Comparison of ENCODE assay signal across 8 mouse cellular contexts in the genomic region with DNA sequence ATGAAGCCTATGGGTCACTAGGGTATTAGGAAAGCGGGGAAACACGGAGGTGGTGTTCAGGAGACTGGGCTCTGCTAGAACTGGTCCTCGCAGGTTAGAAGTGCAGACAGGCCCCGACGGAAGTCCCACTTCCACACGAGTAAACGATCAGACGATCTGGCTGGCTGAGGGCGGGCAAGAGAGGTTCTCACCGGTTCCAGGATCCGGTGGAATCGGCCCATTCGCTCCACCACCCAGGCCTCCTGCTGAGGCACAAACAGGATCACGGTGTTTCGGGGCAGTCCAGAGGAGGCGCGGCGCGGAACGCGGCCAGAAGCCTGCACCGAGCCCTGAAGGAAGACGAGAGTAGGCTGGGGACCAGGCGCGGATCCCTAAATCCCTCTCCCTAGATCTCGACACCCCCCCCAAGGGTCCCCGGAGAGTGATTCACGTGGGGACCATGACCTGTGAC. TPM values are rescaled to one million over a fixed set of nuclear protein-coding genes. Genes with fewer than 3 reads are reported as not detected.
DNase-seq lines count a peak whose midpoint lies in the region; ATAC-seq and TF ChIP-seq lines count a peak whose summit lies in the region.

No protein-coding gene starts in this region.

- peaks cover 18% of the 10 kb centered on the region for H3K79me2 ChIP-seq in C2C12 (ENCODE audit: control insufficient read depth, insufficient read depth)
- peaks cover 6% of the 10 kb centered on the region; the same call in 1 of the 2 replicates for H3K79me2 ChIP-seq in macrophage (ENCODE audit: inconsistent target)

- no peaks in the 10 kb centered on the region for H3K27me3 ChIP-seq in C2C12 (ENCODE audit: control insufficient read depth, insufficient read depth, insufficient read length)
- H3K27me3 ChIP-seq in embryonic facial prominence, embryonic 10.5 days (replicated peaks; ENCODE audit: low read depth, poor library complexity, severe bottlenecking) = no peaks in the 10 kb centered on the region

- DNase-seq in heart, adult 11 months = peak; percentile 88
- DNase-seq in heart, postnatal 14 days = no peak
- DNase-seq in embryonic facial prominence, embryonic 10.5 days (ENCODE audit: low spot score) = no peak
- DNase-seq in ovary, postnatal 10 days (ENCODE audit: low spot score) = no peak
- DNase-seq in c-Kit-positive CD71-positive TER-119-positive erythroid progenitor cells, embryonic 14.5 days (ENCODE audit: low spot score) = no peak

- peaks cover 23% of the 10 kb centered on the region for H3K4me1 ChIP-seq in embryonic facial prominence, embryonic 10.5 days

- peak; percentile 37 for ATAC-seq in inflammation-experienced regulatory T-cells, adult 6 months

- intact Hi-C loops in heart, postnatal 14 days (cut with DNase I) = no loop called here

- H3K27ac ChIP-seq in embryonic facial prominence, embryonic 10.5 days (replicated peaks) = peak overlapping the region; percentile 93
- peak overlapping the region; percentile 65 for H3K27ac ChIP-seq in macrophage

- H3K79me3 ChIP-seq in C2C12 (ENCODE audit: low read depth) = no peaks in the 10 kb centered on the region

- TF ChIP-seq CTCF in C2C12 (IDR thresholded peaks at IDR 0.05; ENCODE audit: control insufficient read depth, insufficient read depth, insufficient read length) = no peak

- peak overlapping the region; percentile 68 for H3K4me3 ChIP-seq in C2C12 (ENCODE audit: insufficient read depth, poor library complexity, severe bottlenecking)
- H3K4me3 ChIP-seq in embryonic facial prominence, embryonic 10.5 days = peak overlapping the region; percentile 75
- H3K4me3 ChIP-seq in macrophage (ENCODE audit: inconsistent target) = peak overlapping the region; percentile 87

- no peaks in the 10 kb centered on the region for H3K9me3 ChIP-seq in embryonic facial prominence, embryonic 10.5 days

- H3K36me3 ChIP-seq in C2C12 (ENCODE audit: control insufficient read depth, insufficient read depth) (peaks cover 22% of the 10 kb centered on the region), macrophage (ENCODE audit: inconsistent target) (peaks cover 40% of the 10 kb centered on the region)
- H3K36me3 ChIP-seq in embryonic facial prominence, embryonic 10.5 days (replicated peaks) = peaks cover 65% of the 10 kb centered on the region

- WGBS in embryonic facial prominence, embryonic 10.5 days = 2% methylated on average over 28 of the region's 28 CpGs
- WGBS in macrophage (ENCODE audit: missing documents) = 3% methylated on average over 27 of the region's 28 CpGs

- peak overlapping the region; percentile 69 for H3ac ChIP-seq in C2C12 (ENCODE audit: control insufficient read depth, insufficient read length, low read depth)

TF ChIP-seq in C2C12, 6 proteins besides CTCF, POLR2A, EP300 and RAD21:
- TF ChIP-seq MYOG (IDR thresholded peaks at IDR 0.05; ENCODE audit: control insufficient read depth, extremely low read depth, insufficient read length) = no peak

RNA-seq across cellular contexts. Expression of a gene that starts 0.7 kb away (rescaled TPM):
- total RNA-seq in heart, postnatal 14 days (2021) = 10 to 100 TPM; 97.8 to 99.2 TPM
- 133 TPM for polyA plus RNA-seq in C2C12 (2012; fragmentation: generic; extraction: Trizol)
- 467 and 485 TPM in 2 replicates for polyA plus RNA-seq in embryonic facial prominence, embryonic 10.5 days (2016; fragmentation: Nextera tagmentation; extraction: Ambion mirVana)
- polyA plus RNA-seq in inflammation-experienced regulatory T-cells, adult 6 months (2017; shearing (Covaris generic)) = 100 to 1,000 TPM; 138 to 146 (median 139) TPM
- 10 to 100 TPM; 12.1 to 49.8 (median 30.2) TPM for total RNA-seq in macrophage (2018; cell fraction: chromatin; rRNA removed)
- 10 to 100 TPM; 23.9 to 43.6 (median 34.7) TPM for total RNA-seq in macrophage (2018; cell fraction: cytosol; rRNA removed)
- 10 to 100 TPM; 10.9 to 33.0 (median 21.7) TPM for total RNA-seq in macrophage (2018; cell fraction: nucleus; rRNA removed)
- polyA plus RNA-seq in macrophage (2018) = 35.0 to 52.0 TPM (median 48.6 TPM) in 3 replicates

RNA-seq across cellular contexts. Expression of a gene that starts 5.2 kb away (rescaled TPM):
- total RNA-seq in heart, postnatal 14 days (2021) = 10 to 100 TPM; 22.1 to 24.5 TPM
- 4.9 TPM for polyA plus RNA-seq in C2C12 (2012; fragmentation: generic; extraction: Trizol)
- polyA plus RNA-seq in embryonic facial prominence, embryonic 10.5 days (2016; fragmentation: Nextera tagmentation; extraction: Ambion mirVana) = 25.8 and 27.3 TPM in 2 replicates
- polyA plus RNA-seq in inflammation-experienced regulatory T-cells, adult 6 months (2017; shearing (Covaris generic)) = 10 to 100 TPM; 10.5 to 22.3 (median 12.0) TPM
- total RNA-seq in macrophage (2018; cell fraction: chromatin; rRNA removed) = 10 to 100 TPM in 21 of 26 experiments, 1 to 10 TPM in 5; 5.2 to 38.0 (median 19.7) TPM
- total RNA-seq in macrophage (2018; cell fraction: cytosol; rRNA removed) = 1 to 10 TPM; 3.6 to 7.9 (median 5.3) TPM
- total RNA-seq in macrophage (2018; cell fraction: nucleus; rRNA removed) = 10 to 100 TPM in 25 of 26 experiments, 1 to 10 TPM in 1; 6.2 to 33.9 (median 18.6) TPM
- 2.5 to 5.6 TPM (median 4.2 TPM) in 3 replicates for polyA plus RNA-seq in macrophage (2018)

RNA-seq across cellular contexts. Expression of a gene that starts 15.2 kb away (rescaled TPM):
- 10 to 100 TPM; 33.7 to 33.8 TPM for total RNA-seq in heart, postnatal 14 days (2021)
- polyA plus RNA-seq in C2C12 (2012; fragmentation: generic; extraction: Trizol) (4.8 TPM), macrophage (2018) (31.7 to 44.7 TPM (median 36.4 TPM) in 3 replicates)
- polyA plus RNA-seq in embryonic facial prominence, embryonic 10.5 days (2016; fragmentation: Nextera tagmentation; extraction: Ambion mirVana) = 13.1 and 14.3 TPM in 2 replicates
- polyA plus RNA-seq in inflammation-experienced regulatory T-cells, adult 6 months (2017; shearing (Covaris generic)) = 1 to 10 TPM; 2.4 to 2.9 (median 2.6) TPM
- 100 to 1,000 TPM in 19 of 26 experiments, 10 to 100 TPM in 7; 51.3 to 209 (median 126) TPM for total RNA-seq in macrophage (2018; cell fraction: chromatin; rRNA removed)
- total RNA-seq in macrophage (2018; cell fraction: cytosol; rRNA removed) = 10 to 100 TPM; 48.3 to 79.6 (median 54.6) TPM
- 100 to 1,000 TPM in 6 of 26 experiments, 10 to 100 TPM in 20; 50.1 to 117 (median 81.6) TPM for total RNA-seq in macrophage (2018; cell fraction: nucleus; rRNA removed)

RNA-seq across cellular contexts. Expression of a gene that starts 20.5 kb away (rescaled TPM):
- total RNA-seq in heart, postnatal 14 days (2021) = 1 to 10 TPM; 4.7 to 4.8 TPM
- polyA plus RNA-seq in C2C12 (2012; fragmentation: generic; extraction: Trizol) (3.2 TPM), macrophage (2018) (4.6 to 9.0 TPM (median 7.8 TPM) in 3 replicates)
- 25.3 and 26.0 TPM in 2 replicates for polyA plus RNA-seq in embryonic facial prominence, embryonic 10.5 days (2016; fragmentation: Nextera tagmentation; extraction: Ambion mirVana)
- 10 to 100 TPM; 22.9 to 41.7 (median 31.8) TPM for polyA plus RNA-seq in inflammation-experienced regulatory T-cells, adult 6 months (2017; shearing (Covaris generic))
- total RNA-seq in macrophage (2018; cell fraction: chromatin; rRNA removed) = 10 to 100 TPM in 19 of 26 experiments, 1 to 10 TPM in 7; 2.5 to 44.7 (median 20.7) TPM
- total RNA-seq in macrophage (2018; cell fraction: cytosol; rRNA removed) = 10 to 100 TPM in 6 of 26 experiments, 1 to 10 TPM in 20; 5.5 to 11.2 (median 8.3) TPM
- total RNA-seq in macrophage (2018; cell fraction: nucleus; rRNA removed) = 10 to 100 TPM in 16 of 26 experiments, 1 to 10 TPM in 10; 3.3 to 28.6 (median 18.6) TPM

RNA-seq across cellular contexts. Expression of a gene that starts 27.9 kb away (rescaled TPM):
- 10 to 100 TPM; 20.3 to 25.2 TPM for total RNA-seq in heart, postnatal 14 days (2021)
- polyA plus RNA-seq in C2C12 (2012; fragmentation: generic; extraction: Trizol) (0.08 TPM), macrophage (2018) (0.18 to 0.37 TPM (median 0.36 TPM) in 3 replicates)
- 4.8 and 6.6 TPM in 2 replicates for polyA plus RNA-seq in embryonic facial prominence, embryonic 10.5 days (2016; fragmentation: Nextera tagmentation; extraction: Ambion mirVana)
- polyA plus RNA-seq in inflammation-experienced regulatory T-cells, adult 6 months (2017; shearing (Covaris generic)) = under 1 TPM in 2 of 3 experiments, not detected in 1; 0.23 to 0.38 TPM
- total RNA-seq in macrophage (2018; cell fraction: chromatin; rRNA removed) = 1 to 10 TPM in 22 of 26 experiments, under 1 TPM in 4; 0.34 to 5.0 (median 1.9) TPM
- total RNA-seq in macrophage (2018; cell fraction: cytosol; rRNA removed) = under 1 TPM; 0.17 to 0.72 (median 0.33) TPM
- 1 to 10 TPM in 11 of 26 experiments, under 1 TPM in 15; 0.34 to 2.6 (median 0.85) TPM for total RNA-seq in macrophage (2018; cell fraction: nucleus; rRNA removed)
